Mouse (Mus musculus): ENCODE data around the gene Rbfox1.

Rbfox1 gene

DNA sequence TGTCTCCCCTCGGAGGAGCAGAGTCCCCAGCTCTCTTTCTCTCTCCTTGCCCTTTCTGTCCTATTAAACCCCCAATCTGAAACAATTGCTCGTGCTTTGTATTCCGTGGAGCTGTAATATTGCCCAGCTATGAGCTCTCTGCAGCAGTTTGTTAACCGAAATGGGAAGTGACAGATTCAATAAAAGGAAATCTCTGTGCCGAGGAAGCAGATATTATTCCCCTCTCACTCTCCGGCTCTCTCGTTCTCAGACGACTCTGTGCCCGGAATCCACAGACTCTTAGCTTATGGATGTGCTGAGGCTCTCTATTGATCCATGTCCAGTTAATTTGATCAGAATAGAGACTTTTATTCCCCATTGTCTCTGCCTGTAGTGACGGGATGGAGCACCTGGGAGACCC lies 1260.3 kb downstream of the Rbfox1 start:
- DNase-seq (ENCODE audit: low read depth, low spot score): no peak

DNA sequence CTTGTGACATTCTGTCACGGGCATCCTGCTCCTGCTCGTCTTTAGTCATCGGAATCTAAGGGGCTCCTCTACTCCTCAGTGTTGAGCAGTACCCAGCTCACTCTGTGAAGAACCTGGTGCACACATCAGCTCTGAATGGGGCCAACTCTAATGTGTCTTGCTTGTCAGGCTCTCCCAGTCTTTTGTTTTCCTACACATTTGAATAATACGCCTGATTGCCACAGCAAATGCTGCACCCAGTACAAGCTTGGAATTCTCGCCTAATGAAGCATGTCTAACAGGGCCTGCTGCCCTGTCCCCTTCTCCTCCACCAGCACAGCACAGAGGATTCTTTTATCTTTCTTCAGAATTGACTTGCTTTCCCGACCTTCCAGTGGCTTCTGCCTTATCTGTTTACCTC lies 1261.3 kb downstream of the Rbfox1 start:
- peak; percentile 48 for DNase-seq (ENCODE audit: low read depth, low spot score)

- DNase-seq (ENCODE audit: low read depth, low spot score): no peak
These were observed 1262.7 kb downstream of the Rbfox1 start for GRCm38 (mm10) chr16:7147884-7148283.

GRCm38 (mm10) chr16:7149106-7149899 lies 1264.1 kb downstream of the Rbfox1 start:
- DNase-seq (ENCODE audit: low read depth, low spot score): peak; percentile 57

- no peak for DNase-seq (ENCODE audit: low read depth, low spot score)
These were observed 1265.1 kb downstream of the Rbfox1 start for GRCm38 (mm10) chr16:7150201-7150791.

DNA sequence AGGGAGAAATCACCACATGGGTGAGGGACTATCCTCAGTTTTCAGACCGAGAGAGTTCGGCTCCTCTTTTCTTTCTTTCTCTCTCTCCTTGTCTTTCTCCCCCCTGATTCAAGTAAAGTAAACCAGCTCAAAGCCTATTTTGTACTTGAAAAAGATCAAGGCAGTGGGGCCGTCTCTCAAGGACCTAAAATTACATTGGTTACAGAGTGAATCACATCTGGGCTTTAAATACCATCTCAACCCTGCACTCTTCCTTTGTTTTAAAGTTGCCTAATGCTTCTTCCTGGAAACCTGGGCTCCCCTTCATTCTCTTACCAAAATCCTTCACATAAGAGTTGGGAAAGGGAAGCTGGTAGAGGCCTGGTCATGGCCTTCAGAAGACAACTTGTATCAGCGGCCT lies 1267.2 kb downstream of the Rbfox1 start:
- no peak for DNase-seq (ENCODE audit: low read depth, low spot score)

GRCm38 (mm10) chr16:7154671-7155070 lies 1269.5 kb downstream of the Rbfox1 start:
- no peak for DNase-seq (ENCODE audit: low read depth, low spot score)

DNA sequence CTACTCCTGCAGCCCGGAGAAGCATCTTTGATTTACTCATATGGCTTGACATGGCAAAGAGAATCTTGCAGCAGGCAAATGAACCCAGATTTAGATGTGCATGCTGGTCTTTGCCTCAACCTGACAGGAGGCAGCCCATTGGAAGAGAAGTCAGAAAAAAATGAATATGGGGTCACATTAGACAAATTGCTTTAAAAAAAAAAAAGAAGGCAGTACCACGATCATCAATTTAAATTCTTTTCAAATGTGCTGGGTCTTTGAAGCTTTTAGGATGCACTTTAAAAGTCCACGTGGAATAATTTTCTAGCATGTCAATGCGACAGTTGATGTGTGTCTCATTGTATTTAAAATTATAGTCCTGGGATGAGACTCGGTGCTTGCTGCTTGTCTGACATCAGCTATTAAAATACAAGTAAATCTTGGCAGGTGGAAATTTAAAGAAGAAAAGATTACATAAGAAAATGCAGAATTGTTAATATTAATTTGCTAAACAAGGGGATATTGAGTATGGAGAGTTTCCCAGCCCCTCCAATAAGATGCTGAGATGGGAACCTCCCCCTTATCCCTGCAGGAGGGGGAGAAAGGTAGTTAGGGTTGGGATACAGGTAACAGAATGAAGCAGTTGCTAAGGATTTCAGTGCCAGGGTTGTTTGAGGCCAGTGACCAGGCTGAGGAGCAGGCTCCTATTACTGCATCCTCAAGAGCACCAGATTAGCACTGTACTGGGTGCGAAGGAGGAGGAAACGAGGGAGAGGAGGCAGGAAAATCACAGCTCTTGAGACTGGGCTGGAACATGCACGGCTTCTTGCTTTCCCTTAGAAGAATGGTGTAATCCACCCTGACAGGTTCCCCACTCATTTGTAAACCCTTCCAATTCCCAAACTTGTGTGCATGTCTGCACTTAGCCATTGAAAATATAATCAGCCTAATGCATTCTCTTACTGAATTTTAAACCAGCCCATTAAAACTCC lies 1274.0 kb downstream of the Rbfox1 start:
- no peak for DNase-seq (ENCODE audit: low read depth, low spot score)

GRCm38 (mm10) chr16:7159827-7160217 lies 1274.7 kb downstream of the Rbfox1 start:
- no peak for DNase-seq (ENCODE audit: low read depth, low spot score)

DNA sequence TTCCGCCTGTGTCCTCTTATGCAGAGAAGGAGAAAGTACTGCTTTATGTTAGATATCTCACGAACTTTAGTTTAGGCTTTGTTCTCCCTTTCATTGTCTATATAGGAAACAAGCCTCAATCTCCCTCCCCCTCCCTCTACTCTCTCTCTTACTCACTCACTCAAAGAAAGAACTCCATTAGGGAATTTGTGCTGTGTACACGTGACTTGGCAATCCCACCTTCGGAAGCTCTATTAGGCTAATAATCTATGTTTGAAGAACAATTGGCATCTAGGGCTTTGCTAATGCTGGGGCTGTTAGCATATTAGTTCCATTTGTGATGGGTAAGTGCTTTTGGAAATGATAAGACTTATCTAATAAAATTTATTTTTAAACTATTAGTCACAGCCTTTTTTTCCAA lies 1277.0 kb downstream of the Rbfox1 start:
- DNase-seq (ENCODE audit: low read depth, low spot score): no peak

GRCm38 (mm10) chr16:7163688-7164087 lies 1278.5 kb downstream of the Rbfox1 start:
- no peak for DNase-seq (ENCODE audit: low read depth, low spot score)

DNA sequence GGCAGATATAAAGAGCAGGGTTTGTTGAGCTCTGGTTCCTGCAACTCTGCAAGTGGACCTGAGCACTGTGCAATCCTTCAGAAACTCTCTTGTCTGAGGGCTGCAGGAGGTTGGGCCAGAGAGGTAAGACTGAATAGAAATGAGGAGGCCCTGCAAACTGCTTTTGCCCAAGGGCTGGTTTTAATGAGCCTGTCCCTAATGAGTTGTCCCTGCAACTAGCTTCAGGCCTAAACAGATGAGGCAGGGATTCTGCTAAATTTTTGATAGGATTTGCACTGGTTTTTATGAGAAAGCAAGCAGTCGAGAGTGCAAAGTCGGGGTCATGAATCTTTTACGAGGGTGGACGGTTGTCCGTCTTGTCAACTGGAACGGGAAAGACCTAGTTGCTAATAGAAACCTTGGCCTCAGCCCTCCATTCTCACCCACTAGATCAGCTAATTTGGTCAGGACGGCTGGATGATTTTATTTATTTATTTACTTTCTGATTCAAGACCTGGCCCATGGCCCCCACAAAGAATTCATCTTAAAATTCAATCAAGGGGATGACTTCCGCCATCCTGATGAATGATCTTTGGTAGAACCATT lies 1279.1 kb downstream of the Rbfox1 start:
- no peak for DNase-seq (ENCODE audit: low read depth, low spot score)

- DNase-seq (ENCODE audit: low read depth, low spot score): no peak
These were observed 1290.8 kb downstream of the Rbfox1 start for GRCm38 (mm10) chr16:7175960-7176359.

DNA sequence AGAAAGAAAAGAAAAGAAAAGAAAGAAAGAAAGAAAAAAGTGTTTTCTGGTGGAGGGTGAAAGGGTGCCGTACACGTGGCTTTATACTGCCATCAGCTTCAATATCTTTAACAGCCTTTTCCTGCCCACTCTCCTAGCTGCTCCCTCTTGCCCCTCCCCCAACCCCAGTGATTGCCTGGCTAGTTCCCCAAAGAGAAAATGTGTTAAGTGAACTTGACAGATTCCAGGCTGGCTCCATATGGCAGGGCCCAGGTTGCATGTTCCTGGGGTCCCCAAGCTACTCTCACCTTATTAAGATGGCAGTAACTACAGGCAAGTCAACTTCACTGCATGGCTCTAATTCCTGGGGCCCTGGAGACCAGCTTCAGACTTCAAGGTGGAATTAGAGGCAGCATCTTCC lies 1302.6 kb downstream of the Rbfox1 start:
- DNase-seq (ENCODE audit: low read depth, low spot score): no peak

DNA sequence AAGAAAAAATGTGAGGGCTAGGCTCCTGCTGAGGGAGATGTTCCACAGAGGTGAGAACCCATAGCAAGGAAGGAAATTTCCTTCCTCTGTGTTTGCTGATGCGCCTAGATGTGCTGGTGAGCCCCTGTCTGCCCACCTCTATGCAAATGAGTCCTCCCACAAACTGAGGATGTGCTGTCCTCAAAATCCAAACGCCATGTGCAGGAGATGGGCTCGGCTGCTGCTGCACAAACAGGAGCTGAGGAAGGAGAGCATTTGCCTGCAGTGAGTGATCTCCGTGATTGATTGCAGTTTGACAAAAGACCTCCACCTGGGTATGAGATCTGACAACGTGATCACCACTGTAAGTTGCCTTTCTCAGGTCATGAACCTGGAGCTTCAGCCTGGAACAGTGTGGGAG lies 1308.4 kb downstream of the Rbfox1 start:
- DNase-seq (ENCODE audit: low read depth, low spot score): no peak

GRCm38 (mm10) chr16:7197953-7198352 lies 1312.8 kb downstream of the Rbfox1 start:
- no peak for DNase-seq (ENCODE audit: low read depth, low spot score)

- no peak for DNase-seq (ENCODE audit: low read depth, low spot score)
These were observed 1315.1 kb downstream of the Rbfox1 start for GRCm38 (mm10) chr16:7200239-7200638.

DNA sequence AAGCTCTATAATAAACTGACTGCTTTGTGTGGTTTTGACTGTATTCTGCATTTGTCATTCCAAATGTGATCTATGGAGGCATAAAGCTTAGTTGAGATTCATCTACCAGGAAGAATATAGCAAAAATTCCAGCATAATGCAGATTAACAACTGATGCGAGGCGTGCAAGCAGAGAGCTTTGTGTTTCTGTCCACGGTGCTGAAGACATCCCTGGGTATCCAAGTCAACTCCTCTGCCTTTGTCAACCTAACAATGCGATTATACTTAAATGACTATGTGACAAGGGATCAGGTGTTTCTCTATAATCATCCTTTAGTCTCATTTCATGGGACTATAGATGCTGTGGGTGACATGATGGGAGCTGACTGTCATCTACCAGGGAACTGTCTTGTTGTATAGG lies 1316.7 kb downstream of the Rbfox1 start:
- no peak for DNase-seq (ENCODE audit: low read depth, low spot score)

GRCm38 (mm10) chr16:7206116-7206900 lies 1321.2 kb downstream of the Rbfox1 start:
- no peak for DNase-seq (ENCODE audit: low read depth, low spot score)

DNA sequence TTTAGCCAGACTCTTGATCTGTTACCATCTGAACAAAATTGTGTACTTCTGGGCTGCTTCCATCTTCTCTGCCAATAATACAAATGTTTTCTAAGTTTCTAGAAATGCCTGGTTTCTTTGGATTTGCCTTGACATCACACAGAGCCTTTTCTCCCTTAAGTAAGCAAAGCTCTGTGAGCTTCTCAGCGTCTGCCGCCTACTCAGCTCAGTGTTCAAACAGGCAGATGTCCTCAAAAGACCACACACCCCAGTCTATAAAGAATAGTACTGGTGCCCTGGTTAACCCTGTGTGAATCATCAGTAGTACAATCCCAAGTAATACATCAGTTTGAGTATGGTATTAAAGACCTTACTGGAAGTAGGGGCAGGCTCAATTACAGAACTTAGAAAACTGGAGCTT lies 1322.4 kb downstream of the Rbfox1 start:
- no peak for DNase-seq (ENCODE audit: low read depth, low spot score)

- no peak for DNase-seq (ENCODE audit: low read depth, low spot score)
These were observed 1327.6 kb downstream of the Rbfox1 start for GRCm38 (mm10) chr16:7212756-7213155.
